Mouse (Mus musculus) E14TG2a.4 (cell line): ENCODE results near the gene Cpne5.

ENCODE experiments used
- CTCF ChIP-seq: conservative IDR thresholded peaks from 2 replicates; pipeline ENCODE4 v1.5.1; 2014; ENCODE audit warnings: low read length
- POU5F1 ChIP-seq: IDR thresholded peaks from 2 replicates; pipeline ENCODE4 v1.6.1; 2014; ENCODE audit warnings: low read length, borderline replicate concordance

DNA sequence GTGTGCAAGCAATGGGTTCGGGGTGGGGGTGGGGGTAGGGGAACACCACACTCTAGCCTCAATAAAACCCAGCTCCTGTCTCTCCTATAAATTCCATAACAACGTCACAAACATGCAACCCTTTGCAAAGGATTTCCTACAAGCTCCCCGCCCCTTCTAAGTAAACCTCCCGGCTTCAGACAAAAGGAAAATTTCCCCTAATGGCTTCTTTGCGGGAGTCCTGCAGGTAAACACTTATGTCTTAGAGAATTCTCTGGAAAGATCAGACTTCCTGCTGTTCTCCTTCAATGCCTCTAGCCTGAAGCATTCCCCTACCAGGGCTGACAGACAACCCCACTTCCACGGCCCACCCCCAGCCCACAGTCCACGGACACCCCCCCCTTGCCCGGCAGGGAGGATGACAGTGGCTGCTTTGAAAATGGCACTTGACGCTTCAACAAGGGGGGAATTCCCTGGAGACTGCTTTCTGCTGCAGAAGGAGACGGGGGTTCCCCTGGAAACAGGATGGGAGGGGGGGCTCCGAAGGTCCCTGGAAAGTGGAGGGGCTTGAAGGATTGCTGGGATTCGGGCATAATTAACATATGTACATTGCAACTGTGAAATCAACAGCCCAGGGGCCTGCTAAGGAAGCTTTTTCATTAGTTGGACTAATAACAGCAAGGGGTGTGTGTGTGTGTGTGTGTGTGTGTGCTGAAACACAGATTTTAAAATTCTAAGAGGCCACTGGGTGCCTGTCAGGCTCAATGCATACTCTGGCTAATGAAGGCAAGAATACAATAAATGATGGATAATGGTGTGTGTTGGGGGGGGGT, 24.4 kb downstream of the Cpne5 start:
- no peak for TF ChIP-seq CTCF
- TF ChIP-seq POU5F1: no peak
